Mouse (Mus musculus) midbrain, embryonic 14.5 days (tissue): ENCODE measurements around the gene Aif1. TPM values are rescaled to one million over a fixed set of nuclear protein-coding genes. Genes with fewer than 3 reads are reported as not detected.
"Not testable (repeated sequence)": the region's sequence is repeated elsewhere in the genome, so short reads cannot be mapped to it uniquely, and the experiment has no call there.

Experiments used
- ATAC-seq: fragments of 200-750 bp; cut with Nextera tagmentation; 2 replicates; pipeline ENCODE4 v1.8.0; 2017; ENCODE audit warnings: moderate number of reproducible peaks, moderate library complexity; ENCODE audit not compliant: low FRiP score, low TSS enrichment
- DNase-seq: peaks from one replicate; pipeline ENCODE4 v3.0.0-alpha.2; 2015
- H3K27ac ChIP-seq: fragments of 300-500 bp; sonication (generic); replicated peaks from 2 replicates; pipeline ENCODE4 v1.5.1; 2014; ENCODE audit warnings: mild to moderate bottlenecking, low read depth, low read length, moderate library complexity
- H3K27me3 ChIP-seq: fragments of 300-500 bp; sonication (generic); 2 replicates; pipeline ENCODE4 v1.6.1; 2014; ENCODE audit warnings: low read length, control low read depth, mixed read lengths; ENCODE audit not compliant: control insufficient read depth, insufficient read depth
- H3K36me3 ChIP-seq: fragments of 300-500 bp; sonication (generic); 2 replicates; pipeline ENCODE4 v1.6.1; 2014; ENCODE audit warnings: low read length, control low read depth; ENCODE audit not compliant: control insufficient read depth, insufficient read depth
- H3K4me1 ChIP-seq: fragments of 300-500 bp; sonication (generic); 2 replicates; pipeline ENCODE4 v1.6.1; 2014; ENCODE audit warnings: mild to moderate bottlenecking, antibody characterized with exemption, low read length, control low read depth; ENCODE audit not compliant: control insufficient read depth, insufficient read depth
- H3K4me2 ChIP-seq: fragments of 300-500 bp; sonication (generic); 2 replicates; pipeline ENCODE4 v1.6.1; 2014; ENCODE audit warnings: mild to moderate bottlenecking, low read length, moderate library complexity
- H3K4me3 ChIP-seq: fragments of 300-500 bp; sonication (generic); replicated peaks from 2 replicates; pipeline ENCODE4 v1.5.1; 2014; ENCODE audit warnings: low read depth, low read length
- H3K9ac ChIP-seq: fragments of 300-500 bp; sonication (generic); replicated peaks from 2 replicates; pipeline ENCODE4 v1.6.1; 2014; ENCODE audit warnings: mild to moderate bottlenecking, low read length, moderate library complexity
- H3K9me3 ChIP-seq: fragments of 300-500 bp; sonication (generic); 2 replicates; pipeline ENCODE4 v1.6.1; 2016; ENCODE audit warnings: low read length, control low read depth, mixed read lengths; ENCODE audit not compliant: control insufficient read depth
- WGBS: fragments of 180-500 bp; shearing (Covaris S2); extraction: QIAGEN DNeasy Blood & Tissue Kit; methylation state at CpG from one replicate; pipeline ENCODE4 v1.1.7; 2014; 5-methylcytosine and 5-hydroxymethylcytosine counted together
- microRNA-seq: library from miRNA; unstranded; fragments of <30 nt; microRNA quantifications from one replicate; pipeline ENCODE4, GENCODE M21; 2016
- polyA plus RNA-seq: library from polyadenylated mRNA; unstranded; fragments of >200 nt; fragmentation: Nextera tagmentation; extraction: Ambion mirVana; gene quantifications from 2 replicates; pipeline ENCODE4 v1.2.1, GENCODE M21; 2014

Gene Aif1
- polyA plus RNA-seq, 1 experiment from 2014 or later = 8.8 TPM

- H3K36me3 ChIP-seq = peaks cover 18% of the 10 kb centered on the region
Observed at GRCm38 (mm10) chr17:35125578-35125977, 50.3 kb downstream of the Aif1 start.

GRCm38 (mm10) chr17:35125081-35125480 lies 50.8 kb downstream of the Aif1 start:
- no peak overlapping the region for H3K9ac ChIP-seq
- peaks cover 18% of the 10 kb centered on the region for H3K4me1 ChIP-seq
- no peak overlapping the region for H3K4me2 ChIP-seq
- whole genome bisulfite sequencing = 94% methylated on average over 1 of the region's 1 CpGs
- no peaks in the 10 kb centered on the region for H3K27me3 ChIP-seq
- peaks cover 14% of the 10 kb centered on the region for H3K36me3 ChIP-seq
- ATAC-seq (no peak), DNase-seq (no peak)
- H3K27ac ChIP-seq = no peak overlapping the region
- no peaks in the 10 kb centered on the region for H3K9me3 ChIP-seq
- no peak overlapping the region for H3K4me3 ChIP-seq

More at GRCm38 (mm10) chr17:35125578-35125977, 50.3 kb downstream of the Aif1 start:
- WGBS = 42% methylated on average over 6 of the region's 6 CpGs
- ATAC-seq (no peak), DNase-seq (no peak)
- H3K9me3 ChIP-seq = no peaks in the 10 kb centered on the region
- H3K27ac ChIP-seq = peak overlapping the region; percentile 74; the same call in 1 of the 2 replicates
- peak overlapping the region; percentile 59 for H3K4me3 ChIP-seq
- H3K9ac ChIP-seq = peak overlapping the region; percentile 78
- peaks cover 13% of the 10 kb centered on the region; the same call in 1 of the 2 replicates for H3K4me1 ChIP-seq
- H3K4me2 ChIP-seq = peak overlapping the region; percentile 77
- no peaks in the 10 kb centered on the region for H3K27me3 ChIP-seq

- H3K9ac ChIP-seq, H3K4me2 ChIP-seq, H3K9me3 ChIP-seq, H3K4me3 ChIP-seq, H3K27ac ChIP-seq, DNase-seq, H3K27me3 ChIP-seq, ATAC-seq: not testable (repeated sequence)
- H3K36me3 ChIP-seq = peaks cover 16% of the 10 kb centered on the region; the same call in 1 of the 2 replicates
- peaks cover 19% of the 10 kb centered on the region for H3K4me1 ChIP-seq
- WGBS = 95% methylated on average over 12 of the region's 12 CpGs
Observed at GRCm38 (mm10) chr17:35124261-35124896, 51.5 kb downstream of the Aif1 start.

GRCm38 (mm10) chr17:35123287-35123686 lies 52.6 kb downstream of the Aif1 start:
- H3K4me1 ChIP-seq = peaks cover 19% of the 10 kb centered on the region

GRCm38 (mm10) chr17:35121871-35122303 lies 54.0 kb downstream of the Aif1 start, which contains the start of gene Csnk2b:
TSS of gene Csnk2b (minus strand) at chr17:35122053.
- DNase-seq (peak; percentile 89), ATAC-seq (peak; percentile 46; the same call in 1 of the 2 replicates)
- peaks cover 39% of the 10 kb centered on the region for H3K36me3 ChIP-seq
- H3K4me1 ChIP-seq = peaks cover 16% of the 10 kb centered on the region
- WGBS = under 1% methylated on average over 19 of the region's 19 CpGs
- peak within 1 kb of the TSS; percentile 90 for H3K27ac ChIP-seq
- H3K9me3 ChIP-seq = no peaks in the 10 kb centered on the region
- peak within 1 kb of the TSS; percentile 90 for H3K9ac ChIP-seq
- H3K4me3 ChIP-seq = peak within 1 kb of the TSS; percentile 96
- peak within 1 kb of the TSS; percentile 96 for H3K4me2 ChIP-seq
- H3K27me3 ChIP-seq = no peaks in the 10 kb centered on the region

More at GRCm38 (mm10) chr17:35123287-35123686, 52.6 kb downstream of the Aif1 start:
- H3K4me3 ChIP-seq, H3K27me3 ChIP-seq, H3K9me3 ChIP-seq, ATAC-seq, DNase-seq, H3K27ac ChIP-seq, H3K4me2 ChIP-seq, H3K9ac ChIP-seq: not testable (repeated sequence)
- peaks cover 25% of the 10 kb centered on the region for H3K36me3 ChIP-seq
- WGBS = 89% methylated on average over 9 of the region's 9 CpGs

GRCm38 (mm10) chr17:35121143-35121799 lies 54.6 kb downstream of the Aif1 start, which contains the start of gene Gpank1:
TSS of gene Gpank1 (plus strand) at chr17:35121455.
- peak within 1 kb of the TSS; percentile 96 for H3K4me2 ChIP-seq
- DNase-seq (peak; percentile 100), ATAC-seq (peak; percentile 93)
- WGBS = 0% methylated on average over 50 of the region's 50 CpGs
- peak within 1 kb of the TSS; percentile 90 for H3K27ac ChIP-seq
- no peaks in the 10 kb centered on the region for H3K9me3 ChIP-seq
- H3K36me3 ChIP-seq = peaks cover 43% of the 10 kb centered on the region
- peak within 1 kb of the TSS; percentile 96 for H3K4me3 ChIP-seq
- H3K4me1 ChIP-seq = peaks cover 11% of the 10 kb centered on the region
- no peaks in the 10 kb centered on the region for H3K27me3 ChIP-seq
- peak within 1 kb of the TSS; percentile 90 for H3K9ac ChIP-seq

Small RNA genes within 50 kb of the gene (microRNA-seq; reads per million reads assigned to microRNA genes)
- gene Mir6973a (not detected), gene Mir6974 (not detected)

Other genes starting within 250 kb of the Aif1 start
- 25.1 and 28.2 TPM in 2 replicates for gene Neu1, start 244.8 kb downstream of the Aif1 start, polyA plus RNA-seq
- gene Hspa1b, start 216.8 kb downstream of the Aif1 start, polyA plus RNA-seq = 0.17 and 0.53 TPM in 2 replicates
- 1.1 and 2.3 TPM in 2 replicates for gene Gm20481, start 206.2 kb downstream of the Aif1 start, polyA plus RNA-seq
- gene Hspa1a, start 203.9 kb downstream of the Aif1 start, polyA plus RNA-seq = 5.6 and 8.1 TPM in 2 replicates
- 1.6 and 2.3 TPM in 2 replicates for gene Hspa1l, start 203.4 kb downstream of the Aif1 start, polyA plus RNA-seq
- gene Lsm2, start 194.2 kb downstream of the Aif1 start, polyA plus RNA-seq = 103 and 110 TPM in 2 replicates
- gene Vars, start 175.1 kb downstream of the Aif1 start, polyA plus RNA-seq = 43.4 and 51.1 TPM in 2 replicates
- 0.12 and 0.16 TPM in 2 replicates for gene Vwa7, start 159.5 kb downstream of the Aif1 start, polyA plus RNA-seq
- gene Sapcd1, start 148.1 kb downstream of the Aif1 start, polyA plus RNA-seq = 2.0 and 2.2 TPM in 2 replicates
- 2.1 and 2.8 TPM in 2 replicates for gene Msh5, start 129.3 kb downstream of the Aif1 start, polyA plus RNA-seq
- 17.7 and 22.8 TPM in 2 replicates for gene Clic1, start 126.1 kb downstream of the Aif1 start, polyA plus RNA-seq
- 375 and 392 TPM in 2 replicates for gene Ddah2, start 117.0 kb downstream of the Aif1 start, polyA plus RNA-seq
- not detected in 2 replicates for gene Ly6g6c, start 110.7 kb downstream of the Aif1 start, polyA plus RNA-seq
- gene Mpig6b, start 109.9 kb downstream of the Aif1 start, polyA plus RNA-seq = 0.11 and 0.21 TPM in 2 replicates
- 0.62 TPM in 1 of 2 replicates, not detected in the other for gene Ly6g6e, start 99.2 kb downstream of the Aif1 start, polyA plus RNA-seq
- gene Ly6g6d, start 98.0 kb downstream of the Aif1 start, polyA plus RNA-seq = 0.78 and 1.5 TPM in 2 replicates
- not detected in 2 replicates for gene Ly6g6f, start 90.5 kb downstream of the Aif1 start, polyA plus RNA-seq
- 79.4 and 86.0 TPM in 2 replicates for gene Abhd16a, start 86.8 kb downstream of the Aif1 start, polyA plus RNA-seq
- not detected in 2 replicates for gene Ly6g5c, start 67.8 kb downstream of the Aif1 start, polyA plus RNA-seq
- 1.3 TPM in 2 replicates for gene Ly6g5b, start 60.6 kb downstream of the Aif1 start, polyA plus RNA-seq
- 24.2 and 25.4 TPM in 2 replicates for gene Gpank1, start 54.6 kb downstream of the Aif1 start, polyA plus RNA-seq
- gene Csnk2b, start 54.0 kb downstream of the Aif1 start, polyA plus RNA-seq = 328 and 334 TPM in 2 replicates
- 6.0 and 6.8 TPM in 2 replicates for gene D17H6S53E, start 49.7 kb downstream of the Aif1 start, polyA plus RNA-seq
- 0.57 TPM in 1 of 2 replicates, not detected in the other for gene Apom, start 44.0 kb downstream of the Aif1 start, polyA plus RNA-seq
- gene Bag6, start 40.9 kb downstream of the Aif1 start, polyA plus RNA-seq = 122 and 136 TPM in 2 replicates
- 191 and 194 TPM in 2 replicates for gene Prrc2a, start 11.2 kb downstream of the Aif1 start, polyA plus RNA-seq
- 3.8 and 9.0 TPM in 2 replicates for gene Lst1, start 12.4 kb upstream of the Aif1 start, polyA plus RNA-seq
- 0.74 and 0.84 TPM in 2 replicates for gene Ltb, start 18.4 kb upstream of the Aif1 start, polyA plus RNA-seq
- gene Tnf, start 25.9 kb upstream of the Aif1 start, polyA plus RNA-seq = not detected in 2 replicates
- 0.20 and 0.73 TPM in 2 replicates for gene Lta, start 29.3 kb upstream of the Aif1 start, polyA plus RNA-seq
- not detected in 2 replicates for gene Gm16181, start 44.8 kb upstream of the Aif1 start, polyA plus RNA-seq
- 78.1 and 99.0 TPM in 2 replicates for gene Atp6v1g2, start 57.6 kb upstream of the Aif1 start, polyA plus RNA-seq
- gene Nfkbil1, start 59.7 kb upstream of the Aif1 start, polyA plus RNA-seq = 3.8 and 7.3 TPM in 2 replicates
- 386 and 390 TPM in 2 replicates for gene Ddx39b, start 65.7 kb upstream of the Aif1 start, polyA plus RNA-seq
- gene H2-D1, start 86.7 kb upstream of the Aif1 start, polyA plus RNA-seq = 68.5 and 74.3 TPM in 2 replicates
- 0.16 TPM in 1 of 2 replicates, not detected in the other for gene H2-Q1, start 144.3 kb upstream of the Aif1 start, polyA plus RNA-seq
- 1.5 and 1.8 TPM in 2 replicates for gene H2-Q2, start 166.2 kb upstream of the Aif1 start, polyA plus RNA-seq
- 0.18 and 0.80 TPM in 2 replicates for gene H2-Q4, start 203.5 kb upstream of the Aif1 start, polyA plus RNA-seq
- 0.61 and 0.63 TPM in 2 replicates for gene H2-Q6, start 248.8 kb upstream of the Aif1 start, polyA plus RNA-seq